Mouse (Mus musculus): Measurements from ENCODE around the gene Map4k1. TPM values are rescaled to one million over a fixed set of nuclear protein-coding genes. Genes with fewer than 3 reads are reported as not detected.

The Map4k1 gene
- polyA plus RNA-seq, 1 experiment from 2014 or later: 6.9 TPM

GRCm38 (mm10) chr7:28943451-28944180, 38.2 kb upstream of the Map4k1 start:
- ATAC-seq (no peak), DNase-seq (ENCODE audit: low spot score) (no peak)
- no peaks in the 10 kb centered on the region for H3K9me3 ChIP-seq (replicated peaks; ENCODE audit: control insufficient read depth, low read length)
- WGBS: 87% methylated on average over 5 of the region's 5 CpGs
- no peak overlapping the region for H3K27ac ChIP-seq (ENCODE audit: low read depth, low read length)
- no peak overlapping the region for H3K9ac ChIP-seq (ENCODE audit: low read length)
- 0 out of 2 replicates have a peak, but pooled peaks cover 3% of the 10 kb centered on the region for H3K36me3 ChIP-seq (ENCODE audit: control insufficient read depth, insufficient read depth, low read length)
- no peak overlapping the region for H3K4me3 ChIP-seq (ENCODE audit: low read depth, low read length)
- no peak overlapping the region for H3K4me2 ChIP-seq (ENCODE audit: low read length)
- H3K27me3 ChIP-seq (replicated peaks; ENCODE audit: control insufficient read depth, insufficient read depth, low read length): no peaks in the 10 kb centered on the region
- peaks cover 20% of the 10 kb centered on the region for H3K4me1 ChIP-seq (ENCODE audit: control insufficient read depth, insufficient read depth, low read length)

- no peaks in the 10 kb centered on the region for H3K27me3 ChIP-seq (replicated peaks; ENCODE audit: control insufficient read depth, insufficient read depth, low read length)
- 0 out of 2 replicates have a peak, but pooled peaks cover 7% of the 10 kb centered on the region for H3K36me3 ChIP-seq (ENCODE audit: control insufficient read depth, insufficient read depth, low read length)
- DNase-seq (ENCODE audit: low spot score) (peak; percentile 71), ATAC-seq (peak; percentile 80)
- no peak overlapping the region for H3K4me2 ChIP-seq (ENCODE audit: low read length)
- H3K9ac ChIP-seq (ENCODE audit: low read length): no peak overlapping the region; the same call in 1 of the 2 replicates
- WGBS: 7% methylated on average over 6 of the region's 6 CpGs
- H3K9me3 ChIP-seq (replicated peaks; ENCODE audit: control insufficient read depth, low read length): no peaks in the 10 kb centered on the region
- no peak overlapping the region for H3K4me3 ChIP-seq (ENCODE audit: low read depth, low read length)
- H3K4me1 ChIP-seq (ENCODE audit: control insufficient read depth, insufficient read depth, low read length): peaks cover 20% of the 10 kb centered on the region
- H3K27ac ChIP-seq (ENCODE audit: low read depth, low read length): peak overlapping the region; percentile 39; the same call in 1 of the 2 replicates
Observed at GRCm38 (mm10) chr7:28944756-28945415, 37.0 kb upstream of the Map4k1 start.

GRCm38 (mm10) chr7:28945416-28946270, 36.2 kb upstream of the Map4k1 start:
- H3K4me2 ChIP-seq (ENCODE audit: low read length): no peak overlapping the region
- peak overlapping the region; percentile 39; the same call in 1 of the 2 replicates for H3K27ac ChIP-seq (ENCODE audit: low read depth, low read length)

GRCm38 (mm10) chr7:28946271-28946610, 35.6 kb upstream of the Map4k1 start:
- WGBS: 33% methylated on average over 1 of the region's 1 CpGs
- H3K9me3 ChIP-seq (replicated peaks; ENCODE audit: control insufficient read depth, low read length): no peaks in the 10 kb centered on the region
- H3K4me2 ChIP-seq (ENCODE audit: low read length): no peak overlapping the region
- peaks cover 20% of the 10 kb centered on the region for H3K4me1 ChIP-seq (ENCODE audit: control insufficient read depth, insufficient read depth, low read length)
- no peak for ATAC-seq
- no peak overlapping the region for H3K4me3 ChIP-seq (ENCODE audit: low read depth, low read length)
- DNase-seq (ENCODE audit: low spot score): no peak
- peaks cover 12% of the 10 kb centered on the region; the same call in 1 of the 2 replicates for H3K36me3 ChIP-seq (ENCODE audit: control insufficient read depth, insufficient read depth, low read length)
- no peaks in the 10 kb centered on the region for H3K27me3 ChIP-seq (replicated peaks; ENCODE audit: control insufficient read depth, insufficient read depth, low read length)
- no peak overlapping the region for H3K9ac ChIP-seq (ENCODE audit: low read length)
- no peak overlapping the region for H3K27ac ChIP-seq (ENCODE audit: low read depth, low read length)

More at GRCm38 (mm10) chr7:28945416-28946270, 36.2 kb upstream of the Map4k1 start:
- WGBS: 15% methylated on average over 10 of the region's 10 CpGs
- DNase-seq (ENCODE audit: low spot score) (peak; percentile 57), ATAC-seq (peak; percentile 59)
- Histone ChIP-seq H3K4me3 (ENCODE audit: low read depth, low read length) (no peak overlapping the region), H3K9me3 (replicated peaks; ENCODE audit: control insufficient read depth, low read length) (no peaks in the 10 kb centered on the region), H3K9ac (ENCODE audit: low read length) (no peak overlapping the region; the same call in 1 of the 2 replicates), H3K4me1 (ENCODE audit: control insufficient read depth, insufficient read depth, low read length) (peaks cover 20% of the 10 kb centered on the region), H3K36me3 (ENCODE audit: control insufficient read depth, insufficient read depth, low read length) (peaks cover 11% of the 10 kb centered on the region; the same call in 1 of the 2 replicates), H3K27me3 (replicated peaks; ENCODE audit: control insufficient read depth, insufficient read depth, low read length) (no peaks in the 10 kb centered on the region)

DNA sequence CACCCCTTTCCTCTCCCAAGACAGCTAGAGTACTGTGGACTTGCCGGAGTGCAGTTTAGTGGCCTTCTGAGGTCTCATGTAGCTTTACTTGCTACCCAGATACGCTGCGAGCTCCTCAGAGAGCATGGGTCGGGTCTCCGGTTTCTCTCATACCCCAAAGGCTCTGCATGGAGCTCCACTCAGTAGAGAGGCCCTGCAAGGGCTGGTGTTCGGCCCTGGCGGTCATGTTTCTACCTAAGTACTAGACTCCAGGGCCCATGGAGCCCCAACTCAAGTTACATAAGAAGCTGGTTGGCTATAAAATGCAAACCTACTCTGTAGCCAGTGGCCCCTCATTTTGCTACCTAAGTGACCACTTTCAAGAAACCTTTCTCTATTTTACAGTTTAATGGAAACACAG, 33.1 kb upstream of the Map4k1 start:
- peaks cover 36% of the 10 kb centered on the region for H3K4me1 ChIP-seq (ENCODE audit: control insufficient read depth, insufficient read depth, low read length)
- H3K36me3 ChIP-seq (ENCODE audit: control insufficient read depth, insufficient read depth, low read length): peaks cover 9% of the 10 kb centered on the region; the same call in 1 of the 2 replicates
- H3K4me3 ChIP-seq (ENCODE audit: low read depth, low read length): no peak overlapping the region
- no peak overlapping the region for H3K27ac ChIP-seq (ENCODE audit: low read depth, low read length)
- ATAC-seq: no peak
- DNase-seq (ENCODE audit: low spot score): no peak
- H3K9ac ChIP-seq (ENCODE audit: low read length): no peak overlapping the region
- WGBS: 95% methylated on average over 7 of the region's 7 CpGs
- no peak overlapping the region for H3K4me2 ChIP-seq (ENCODE audit: low read length)
- H3K27me3 ChIP-seq (replicated peaks; ENCODE audit: control insufficient read depth, insufficient read depth, low read length): no peaks in the 10 kb centered on the region
- H3K9me3 ChIP-seq (replicated peaks; ENCODE audit: control insufficient read depth, low read length): no peaks in the 10 kb centered on the region

DNA sequence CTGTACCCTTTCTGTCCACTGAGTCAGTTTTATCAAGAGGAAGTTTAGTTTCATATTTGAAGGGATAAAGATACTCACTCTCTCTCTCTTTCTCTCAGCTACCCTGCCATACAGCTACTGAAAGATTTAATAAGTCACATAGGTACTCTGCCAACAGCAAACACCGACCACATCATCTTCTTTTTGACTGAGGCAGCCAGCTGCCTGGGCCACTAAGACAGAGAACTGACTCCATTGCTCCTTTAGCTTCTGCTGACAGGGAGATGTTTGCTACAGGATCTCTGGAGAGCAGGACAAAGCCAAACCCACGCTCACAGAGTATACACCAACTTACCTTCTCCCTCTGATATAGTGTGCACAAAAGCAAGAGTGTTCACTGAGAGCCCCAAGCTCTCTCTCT, 32.6 kb upstream of the Map4k1 start:
- no peak overlapping the region for H3K27ac ChIP-seq (ENCODE audit: low read depth, low read length)
- no peak overlapping the region for H3K9ac ChIP-seq (ENCODE audit: low read length)
- no peak overlapping the region for H3K4me3 ChIP-seq (ENCODE audit: low read depth, low read length)
- peaks cover 9% of the 10 kb centered on the region; the same call in 1 of the 2 replicates for H3K36me3 ChIP-seq (ENCODE audit: control insufficient read depth, insufficient read depth, low read length)
- DNase-seq (ENCODE audit: low spot score): no peak
- H3K4me2 ChIP-seq (ENCODE audit: low read length): no peak overlapping the region
- no peaks in the 10 kb centered on the region for H3K9me3 ChIP-seq (replicated peaks; ENCODE audit: control insufficient read depth, low read length)
- WGBS: 89% methylated on average over 2 of the region's 2 CpGs
- no peak for ATAC-seq
- H3K4me1 ChIP-seq (ENCODE audit: control insufficient read depth, insufficient read depth, low read length): peaks cover 39% of the 10 kb centered on the region
- no peaks in the 10 kb centered on the region for H3K27me3 ChIP-seq (replicated peaks; ENCODE audit: control insufficient read depth, insufficient read depth, low read length)

DNA sequence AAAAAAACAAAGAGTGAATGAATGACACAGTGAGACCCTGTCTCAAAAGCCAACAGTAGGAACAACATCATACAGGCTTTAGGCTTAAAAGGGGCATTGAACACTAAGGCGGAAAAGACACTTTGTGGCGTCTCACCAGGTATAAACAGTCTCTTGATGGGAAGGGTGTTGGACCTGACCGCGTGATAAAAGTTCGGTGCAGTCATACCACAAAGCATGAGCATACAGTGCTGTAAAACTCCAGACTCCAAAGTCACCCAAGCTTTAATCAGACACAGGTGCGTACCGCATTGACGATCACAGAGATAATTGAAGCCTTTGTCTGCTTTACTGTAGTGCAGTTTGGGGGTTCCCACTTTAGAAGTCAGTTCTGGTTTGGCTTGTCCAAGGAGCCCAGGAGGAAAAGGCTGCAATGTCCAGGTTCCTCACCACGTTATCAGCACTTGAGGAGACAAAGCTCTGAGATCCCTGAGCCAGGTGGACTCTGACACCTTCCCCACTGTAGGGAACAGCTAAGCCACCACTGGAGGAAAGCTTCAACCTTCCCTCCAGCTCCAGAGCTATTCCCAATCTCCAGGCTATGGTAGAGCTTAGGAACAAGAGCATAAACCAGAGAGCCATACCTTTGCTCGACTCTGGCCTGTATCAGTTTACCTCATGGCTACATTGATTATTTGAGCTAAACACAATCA, 31.4 kb upstream of the Map4k1 start:
- Histone ChIP-seq H3K36me3 (ENCODE audit: control insufficient read depth, insufficient read depth, low read length) (peaks cover 9% of the 10 kb centered on the region; the same call in 1 of the 2 replicates), H3K27ac (ENCODE audit: low read depth, low read length) (no peak overlapping the region), H3K4me3 (ENCODE audit: low read depth, low read length) (no peak overlapping the region), H3K4me1 (ENCODE audit: control insufficient read depth, insufficient read depth, low read length) (peaks cover 33% of the 10 kb centered on the region), H3K27me3 (replicated peaks; ENCODE audit: control insufficient read depth, insufficient read depth, low read length) (no peaks in the 10 kb centered on the region), H3K9ac (ENCODE audit: low read length) (no peak overlapping the region), H3K4me2 (ENCODE audit: low read length) (no peak overlapping the region), H3K9me3 (replicated peaks; ENCODE audit: control insufficient read depth, low read length) (no peaks in the 10 kb centered on the region)
- no peak for DNase-seq (ENCODE audit: low spot score)
- WGBS: 94% methylated on average over 10 of the region's 10 CpGs
- ATAC-seq: no peak

DNA sequence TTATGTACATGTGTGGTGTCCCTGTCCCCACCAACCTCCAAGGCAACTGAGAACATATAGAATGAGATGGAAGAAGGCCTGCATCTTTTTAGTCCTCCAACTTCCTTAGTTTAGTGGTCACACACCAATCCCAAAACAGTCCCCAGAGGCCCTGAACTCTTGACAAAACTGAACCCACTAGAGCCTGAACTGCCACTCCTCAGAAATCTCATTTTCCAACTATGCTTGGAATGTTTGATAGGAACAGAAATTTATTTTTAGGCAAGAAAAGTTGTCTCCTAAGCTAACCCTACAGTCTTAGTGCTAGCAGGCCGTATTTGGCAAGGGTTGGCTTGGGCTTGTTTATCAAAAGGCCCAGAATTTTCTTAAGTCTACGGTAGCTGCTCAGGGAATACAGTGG, 30.1 kb upstream of the Map4k1 start:
- no peak overlapping the region for H3K9ac ChIP-seq (ENCODE audit: low read length)
- no peak overlapping the region for H3K4me3 ChIP-seq (ENCODE audit: low read depth, low read length)
- H3K36me3 ChIP-seq (ENCODE audit: control insufficient read depth, insufficient read depth, low read length): peaks cover 9% of the 10 kb centered on the region; the same call in 1 of the 2 replicates
- ATAC-seq (no peak), DNase-seq (ENCODE audit: low spot score) (no peak)
- peaks cover 23% of the 10 kb centered on the region; the same call in 1 of the 2 replicates for H3K4me1 ChIP-seq (ENCODE audit: control insufficient read depth, insufficient read depth, low read length)
- H3K27me3 ChIP-seq (replicated peaks; ENCODE audit: control insufficient read depth, insufficient read depth, low read length): no peaks in the 10 kb centered on the region
- no peak overlapping the region for H3K27ac ChIP-seq (ENCODE audit: low read depth, low read length)
- no peak overlapping the region for H3K4me2 ChIP-seq (ENCODE audit: low read length)
- WGBS: 95% methylated on average over 2 of the region's 2 CpGs
- no peaks in the 10 kb centered on the region for H3K9me3 ChIP-seq (replicated peaks; ENCODE audit: control insufficient read depth, low read length)

Measured in forebrain, embryonic 14.5 days (tissue).